Mouse (Mus musculus) limb, embryonic 13.5 days (tissue): ENCODE results near the gene Mex3d. TPM values are rescaled to one million over a fixed set of nuclear protein-coding genes. Genes with fewer than 3 reads are reported as not detected.
A peak's percentile ranks its signal among the peaks of the same experiment; 100 is the strongest.

ENCODE experiments used
- ATAC-seq: fragments of 200-750 bp; cut with Nextera tagmentation; 2 replicates; pipeline ENCODE4 v1.8.0; 2017; ENCODE audit warnings: low read depth, moderate number of reproducible peaks, moderate TSS enrichment; ENCODE audit not compliant: low FRiP score
- H3K27ac ChIP-seq: fragments of 300-500 bp; sonication (generic); 2 replicates; pipeline ENCODE4 v1.5.1; 2015; ENCODE audit warnings: inconsistent platforms, mild to moderate bottlenecking, moderate library complexity
- H3K27me3 ChIP-seq: fragments of 300-500 bp; sonication (generic); 2 replicates; pipeline ENCODE4 v1.6.1; 2015; ENCODE audit warnings: mild to moderate bottlenecking, inconsistent platforms
- H3K36me3 ChIP-seq: fragments of 300-500 bp; sonication (generic); 2 replicates; pipeline ENCODE4 v1.6.1; 2015; ENCODE audit warnings: inconsistent platforms, mild to moderate bottlenecking, moderate library complexity
- H3K4me1 ChIP-seq: fragments of 300-500 bp; sonication (generic); 2 replicates; pipeline ENCODE4 v1.6.1; 2015; ENCODE audit warnings: inconsistent platforms
- H3K4me2 ChIP-seq: fragments of 300-500 bp; sonication (generic); replicated peaks from 2 replicates; pipeline ENCODE4 v1.6.1; 2015; ENCODE audit warnings: inconsistent platforms, mild to moderate bottlenecking, moderate library complexity
- H3K4me3 ChIP-seq: fragments of 300-500 bp; sonication (generic); 2 replicates; pipeline ENCODE4 v1.5.1; 2015; ENCODE audit warnings: moderate library complexity, mild to moderate bottlenecking, inconsistent platforms
- H3K9ac ChIP-seq: fragments of 300-500 bp; sonication (generic); 2 replicates; pipeline ENCODE4 v1.6.1; 2015; ENCODE audit warnings: mild to moderate bottlenecking, inconsistent platforms
- H3K9me3 ChIP-seq: fragments of 300-500 bp; sonication (generic); 2 replicates; pipeline ENCODE4 v1.6.1; 2016; ENCODE audit warnings: inconsistent platforms
- WGBS: fragments of 180-500 bp; shearing (Covaris S2); methylation state at CpG from one replicate; pipeline ENCODE4 v1.1.7; 2015; 5-methylcytosine and 5-hydroxymethylcytosine counted together
- microRNA-seq: library from miRNA; unstranded; fragments of <30 nt; microRNA quantifications from one replicate; pipeline ENCODE4, GENCODE M21; 2016
- polyA plus RNA-seq: library from polyadenylated mRNA; unstranded; fragments of >200 nt; fragmentation: Nextera tagmentation; extraction: Ambion mirVana; gene quantifications from 2 replicates; pipeline ENCODE4 v1.2.1, GENCODE M21; 2015

Gene Mex3d
- polyA plus RNA-seq, 1 experiment from 2014 or later: 9.2 TPM

- ATAC-seq: no peak
- H3K4me3 ChIP-seq: no peak overlapping the region
Observed at GRCm38 (mm10) chr10:80331636-80332524, 55.6 kb downstream of the Mex3d start.

GRCm38 (mm10) chr10:80330888-80331287, 56.6 kb downstream of the Mex3d start:
- H3K9ac ChIP-seq: no peak overlapping the region; the same call in 1 of the 2 replicates
- H3K27ac ChIP-seq: no peak overlapping the region
- 67% methylated on average over 2 of the region's 2 CpGs for WGBS
- 0 out of 2 replicates have a peak overlapping the region, but pooled peaks have one; percentile 52 for H3K4me3 ChIP-seq
- H3K27me3 ChIP-seq: peaks cover 43% of the 10 kb centered on the region
- H3K4me1 ChIP-seq: peaks cover 15% of the 10 kb centered on the region
- no peaks in the 10 kb centered on the region for H3K9me3 ChIP-seq
- no peak for ATAC-seq
- peak overlapping the region; percentile 91 for H3K4me2 ChIP-seq
- H3K36me3 ChIP-seq: no peaks in the 10 kb centered on the region

More at GRCm38 (mm10) chr10:80331636-80332524, 55.6 kb downstream of the Mex3d start:
- H3K27me3 ChIP-seq: peaks cover 40% of the 10 kb centered on the region
- no peak overlapping the region for H3K9ac ChIP-seq
- H3K4me1 ChIP-seq: peaks cover 15% of the 10 kb centered on the region
- H3K36me3 ChIP-seq: no peaks in the 10 kb centered on the region
- H3K4me2 ChIP-seq: no peak overlapping the region
- 55% methylated on average over 10 of the region's 10 CpGs for WGBS
- H3K9me3 ChIP-seq: no peaks in the 10 kb centered on the region
- H3K27ac ChIP-seq: no peak overlapping the region

Small RNA genes lying within 50 kb of the gene (microRNA-seq; reads per million reads assigned to microRNA genes)
- not detected for gene Gm22721

Other genes starting within 250 kb of the Mex3d start
- gene Atp5d, start 249.0 kb downstream of the Mex3d start, polyA plus RNA-seq: 456 and 475 TPM in 2 replicates
- 7.4 and 8.1 TPM in 2 replicates for gene Cbarp, start 246.8 kb downstream of the Mex3d start, polyA plus RNA-seq
- 22.9 and 23.2 TPM in 2 replicates for gene Midn, start 239.4 kb downstream of the Mex3d start, polyA plus RNA-seq
- gene Cirbp, start 221.7 kb downstream of the Mex3d start, polyA plus RNA-seq: 149 and 194 TPM in 2 replicates
- 9.7 and 11.0 TPM in 2 replicates for gene 1600002K03Rik, start 214.7 kb downstream of the Mex3d start, polyA plus RNA-seq
- gene Efna2, start 208.2 kb downstream of the Mex3d start, polyA plus RNA-seq: 39.5 and 40.4 TPM in 2 replicates
- gene Mum1, start 161.2 kb downstream of the Mex3d start, polyA plus RNA-seq: 94.7 and 96.9 TPM in 2 replicates
- 298 and 306 TPM in 2 replicates for gene Ndufs7, start 138.5 kb downstream of the Mex3d start, polyA plus RNA-seq
- gene Gamt, start 126.6 kb downstream of the Mex3d start, polyA plus RNA-seq: 57.1 and 58.4 TPM in 2 replicates
- gene Dazap1, start 126.2 kb downstream of the Mex3d start, polyA plus RNA-seq: 64.9 and 67.9 TPM in 2 replicates
- 908 and 936 TPM in 2 replicates for gene Rps15, start 95.2 kb downstream of the Mex3d start, polyA plus RNA-seq
- gene Apc2, start 91.7 kb downstream of the Mex3d start, polyA plus RNA-seq: 3.3 and 3.8 TPM in 2 replicates
- 50.7 and 51.2 TPM in 2 replicates for gene 2310011J03Rik, start 67.1 kb downstream of the Mex3d start, polyA plus RNA-seq
- gene Pcsk4, start 58.2 kb downstream of the Mex3d start, polyA plus RNA-seq: 4.8 and 6.5 TPM in 2 replicates
- gene Reep6, start 57.7 kb downstream of the Mex3d start, polyA plus RNA-seq: 6.1 and 6.3 TPM in 2 replicates
- gene Adamtsl5, start 39.2 kb downstream of the Mex3d start, polyA plus RNA-seq: 2.0 and 2.4 TPM in 2 replicates
- gene Plk5, start 31.2 kb downstream of the Mex3d start, polyA plus RNA-seq: 1.2 and 2.2 TPM in 2 replicates
- gene Mbd3, start 11.9 kb upstream of the Mex3d start, polyA plus RNA-seq: 276 and 288 TPM in 2 replicates
- 443 and 459 TPM in 2 replicates for gene Uqcr11, start 19.2 kb upstream of the Mex3d start, polyA plus RNA-seq
- gene Tcf3, start 46.0 kb upstream of the Mex3d start, polyA plus RNA-seq: 153 and 157 TPM in 2 replicates
- gene Onecut3, start 107.2 kb upstream of the Mex3d start, polyA plus RNA-seq: not detected in 2 replicates
- 0.29 and 0.33 TPM in 2 replicates for gene Atp8b3, start 151.5 kb upstream of the Mex3d start, polyA plus RNA-seq
- gene Rexo1, start 173.9 kb upstream of the Mex3d start, polyA plus RNA-seq: 28.3 and 28.7 TPM in 2 replicates
- 9.3 and 10.0 TPM in 2 replicates for gene Klf16, start 189.7 kb upstream of the Mex3d start, polyA plus RNA-seq
- 80.9 and 83.0 TPM in 2 replicates for gene Abhd17a, start 202.7 kb upstream of the Mex3d start, polyA plus RNA-seq
- gene Scamp4, start 215.2 kb upstream of the Mex3d start, polyA plus RNA-seq: 83.9 and 92.0 TPM in 2 replicates
- gene Adat3, start 215.2 kb upstream of the Mex3d start, polyA plus RNA-seq: 7.6 and 8.8 TPM in 2 replicates
- gene Gm49322, start 218.4 kb upstream of the Mex3d start, polyA plus RNA-seq: 3.7 and 5.6 TPM in 2 replicates
- 148 and 159 TPM in 2 replicates for gene Csnk1g2, start 235.2 kb upstream of the Mex3d start, polyA plus RNA-seq